Mouse (Mus musculus) forebrain, postnatal 0 days (tissue): Measurements from ENCODE around the gene Gmip. TPM values are rescaled to one million over a fixed set of nuclear protein-coding genes. Genes with fewer than 3 reads are reported as not detected.

Experiments used
- ATAC-seq: fragments of 200-750 bp; cut with Nextera tagmentation; 2 replicates; pipeline ENCODE4 v1.8.0; 2017; ENCODE audit warnings: mild to moderate bottlenecking, moderate library complexity
- DNase-seq: peaks from one replicate; pipeline ENCODE4 v3.0.0-alpha.2; 2015
- H3K27ac ChIP-seq: fragments of 300-500 bp; sonication (generic); 2 replicates; pipeline ENCODE4 v1.5.1; 2014; ENCODE audit warnings: low read depth, mild to moderate bottlenecking, antibody characterized with exemption, low read length, moderate library complexity, mixed read lengths
- H3K27me3 ChIP-seq: fragments of 300-500 bp; sonication (generic); 2 replicates; pipeline ENCODE4 v1.6.1; 2014; ENCODE audit warnings: mild to moderate bottlenecking, low read length, mixed read lengths; ENCODE audit not compliant: insufficient read depth
- H3K36me3 ChIP-seq: fragments of 300-500 bp; sonication (generic); 2 replicates; pipeline ENCODE4 v1.6.1; 2014; ENCODE audit warnings: mild to moderate bottlenecking, moderate library complexity; ENCODE audit not compliant: insufficient read depth
- H3K4me1 ChIP-seq: fragments of 300-500 bp; sonication (generic); 2 replicates; pipeline ENCODE4 v1.6.1; 2014; ENCODE audit warnings: antibody characterized with exemption; ENCODE audit not compliant: insufficient read depth
- H3K4me2 ChIP-seq: fragments of 300-500 bp; sonication (generic); 2 replicates; pipeline ENCODE4 v1.6.1; 2014; ENCODE audit warnings: low read depth, mild to moderate bottlenecking, moderate library complexity
- H3K4me3 ChIP-seq: fragments of 300-500 bp; sonication (generic); 2 replicates; pipeline ENCODE4 v1.5.1; 2014; ENCODE audit warnings: low read depth, low read length, mixed read lengths
- H3K9ac ChIP-seq: fragments of 300-500 bp; sonication (generic); 2 replicates; pipeline ENCODE4 v1.6.1; 2014; ENCODE audit warnings: mild to moderate bottlenecking
- H3K9me3 ChIP-seq: fragments of 300-500 bp; sonication (generic); 2 replicates; pipeline ENCODE4 v1.6.1; 2016; ENCODE audit warnings: low read length
- CTCF ChIP-seq: sonication (generic); IDR thresholded peaks from 2 replicates; pipeline ENCODE4 v1.5.1; 2016; ENCODE audit warnings: antibody characterized with exemption, control low read depth, low read depth
- WGBS: fragments of 180-500 bp; shearing (Covaris S2); extraction: QIAGEN DNeasy Blood & Tissue Kit; methylation state at CpG from one replicate; pipeline ENCODE4 v1.1.7; 2014; 5-methylcytosine and 5-hydroxymethylcytosine counted together
- polyA plus RNA-seq: library from polyadenylated mRNA; unstranded; fragments of >200 nt; fragmentation: Nextera tagmentation; extraction: Ambion mirVana; gene quantifications from 2 replicates; pipeline ENCODE4 v1.2.1, GENCODE M21; 2015
- total RNA-seq: library from RNA; depleted of rRNA; stranded (reverse); fragments of >200 nt; gene quantifications from 2 replicates; pipeline ENCODE4 v1.2.3, GENCODE M21; 2014; rRNA removed

Gene Gmip
- total and polyA plus RNA-seq, 2 experiments from 2014 or later, result 35.0 to 47.6 TPM

- no peak for TF ChIP-seq CTCF
- H3K27ac ChIP-seq, result no peak overlapping the region
- 61% methylated on average over 2 of the region's 2 CpGs for WGBS
- H3K4me1 ChIP-seq, result no peaks in the 10 kb centered on the region
- DNase-seq, result no peak
- H3K36me3 ChIP-seq, result peaks cover 14% of the 10 kb centered on the region
- H3K27me3 ChIP-seq, result no peaks in the 10 kb centered on the region
- ATAC-seq, result no peak
- no peak overlapping the region for H3K4me3 ChIP-seq
- H3K9me3 ChIP-seq, result no peaks in the 10 kb centered on the region
- no peak overlapping the region for H3K9ac ChIP-seq
- no peak overlapping the region for H3K4me2 ChIP-seq
Measured at GRCm38 (mm10) chr8:69861251-69861650, 52.8 kb downstream of the Gmip start.

- Histone ChIP-seq H3K27ac (no peak overlapping the region), H3K9me3 (no peaks in the 10 kb centered on the region), H3K4me2 (no peak overlapping the region), H3K4me3 (no peak overlapping the region), H3K27me3 (no peaks in the 10 kb centered on the region), H3K4me1 (no peaks in the 10 kb centered on the region), H3K9ac (no peak overlapping the region), H3K36me3 (peaks cover 14% of the 10 kb centered on the region)
- TF ChIP-seq CTCF, result no peak
- DNase-seq, result no peak
- no peak for ATAC-seq
- WGBS, result 83% methylated on average over 5 of the region's 5 CpGs
Measured at GRCm38 (mm10) chr8:69863387-69864020, 55.0 kb downstream of the Gmip start.

- ATAC-seq (no peak), DNase-seq (no peak)
- no peak for TF ChIP-seq CTCF
- H3K4me3 ChIP-seq, result no peak overlapping the region
- H3K4me2 ChIP-seq, result no peak overlapping the region
- H3K9me3 ChIP-seq, result no peaks in the 10 kb centered on the region
- no peak overlapping the region for H3K9ac ChIP-seq
- H3K4me1 ChIP-seq, result no peaks in the 10 kb centered on the region
- peaks cover 14% of the 10 kb centered on the region for H3K36me3 ChIP-seq
- H3K27me3 ChIP-seq, result no peaks in the 10 kb centered on the region
- no peak overlapping the region for H3K27ac ChIP-seq
- WGBS, result 82% methylated on average over 5 of the region's 5 CpGs
Measured at GRCm38 (mm10) chr8:69864180-69864579, 55.7 kb downstream of the Gmip start.

- Histone ChIP-seq H3K36me3 (peaks cover 9% of the 10 kb centered on the region), H3K9me3 (no peaks in the 10 kb centered on the region), H3K4me1 (no peaks in the 10 kb centered on the region), H3K9ac (no peak overlapping the region), H3K27ac (no peak overlapping the region), H3K27me3 (no peaks in the 10 kb centered on the region), H3K4me3 (no peak overlapping the region), H3K4me2 (no peak overlapping the region)
- DNase-seq (no peak), ATAC-seq (no peak)
- WGBS, result 87% methylated on average over 5 of the region's 5 CpGs
- TF ChIP-seq CTCF, result no peak
Measured at GRCm38 (mm10) chr8:69867696-69868326, 59.3 kb downstream of the Gmip start.

- Histone ChIP-seq H3K4me1 (no peaks in the 10 kb centered on the region), H3K9ac (no peak overlapping the region), H3K27me3 (no peaks in the 10 kb centered on the region), H3K36me3 (peaks cover 3% of the 10 kb centered on the region; the same call in 1 of the 2 replicates), H3K4me3 (no peak overlapping the region), H3K27ac (no peak overlapping the region), H3K4me2 (no peak overlapping the region), H3K9me3 (no peaks in the 10 kb centered on the region)
- DNase-seq, result no peak
- 84% methylated on average over 11 of the region's 11 CpGs for WGBS
- no peak for TF ChIP-seq CTCF
- ATAC-seq, result no peak
Measured at GRCm38 (mm10) chr8:69870003-69870765, 61.7 kb downstream of the Gmip start.

- Histone ChIP-seq H3K27ac (no peak overlapping the region), H3K9ac (no peak overlapping the region), H3K27me3 (no peaks in the 10 kb centered on the region), H3K4me3 (no peak overlapping the region), H3K4me1 (no peaks in the 10 kb centered on the region), H3K9me3 (no peaks in the 10 kb centered on the region), H3K36me3 (peaks cover 3% of the 10 kb centered on the region; the same call in 1 of the 2 replicates), H3K4me2 (no peak overlapping the region)
- WGBS, result 92% methylated on average over 6 of the region's 6 CpGs
- ATAC-seq (no peak), DNase-seq (no peak)
- TF ChIP-seq CTCF, result no peak
Measured at GRCm38 (mm10) chr8:69870907-69871306, 62.4 kb downstream of the Gmip start.

Other genes with a start within 250 kb of the Gmip start
- gene Zfp868, start 183.1 kb upstream of the Gmip start, total RNA-seq, result 26.9 and 38.0 TPM in 2 replicates
- 21.4 and 23.9 TPM in 2 replicates for gene Zfp868, start 183.1 kb upstream of the Gmip start, polyA plus RNA-seq
- gene Zfp964, start 154.2 kb upstream of the Gmip start, total RNA-seq, result 4.9 and 5.1 TPM in 2 replicates
- gene Zfp964, start 154.2 kb upstream of the Gmip start, polyA plus RNA-seq, result 0.64 and 0.92 TPM in 2 replicates
- 24.5 and 34.1 TPM in 2 replicates for gene Zfp869, start 98.0 kb upstream of the Gmip start, total RNA-seq
- 18.8 and 19.2 TPM in 2 replicates for gene Zfp869, start 98.0 kb upstream of the Gmip start, polyA plus RNA-seq
- gene Zfp963, start 58.7 kb upstream of the Gmip start, total RNA-seq, result 5.0 TPM in 2 replicates
- 3.7 and 4.5 TPM in 2 replicates for gene Zfp963, start 58.7 kb upstream of the Gmip start, polyA plus RNA-seq
- 0.23 and 3.5 TPM in 2 replicates for gene Gm20422, start 33.8 kb upstream of the Gmip start, total RNA-seq
- gene Gm20422, start 33.8 kb upstream of the Gmip start, polyA plus RNA-seq, result 0.33 and 1.2 TPM in 2 replicates
- gene Atp13a1, start 17.5 kb upstream of the Gmip start, total RNA-seq, result 61.0 and 74.4 TPM in 2 replicates
- 37.3 and 39.6 TPM in 2 replicates for gene Atp13a1, start 17.5 kb upstream of the Gmip start, polyA plus RNA-seq
- gene Zfp866, start 17.5 kb upstream of the Gmip start, total RNA-seq, result 47.5 and 59.2 TPM in 2 replicates
- 10.7 and 16.6 TPM in 2 replicates for gene Zfp866, start 17.5 kb upstream of the Gmip start, polyA plus RNA-seq
- gene Lpar2, start 13.8 kb downstream of the Gmip start, total RNA-seq, result 5.6 and 6.1 TPM in 2 replicates
- gene Lpar2, start 13.8 kb downstream of the Gmip start, polyA plus RNA-seq, result 0.38 and 0.45 TPM in 2 replicates
- 23.3 and 38.8 TPM in 2 replicates for gene Pbx4, start 23.8 kb downstream of the Gmip start, total RNA-seq
- 90.8 and 92.8 TPM in 2 replicates for gene Pbx4, start 23.8 kb downstream of the Gmip start, polyA plus RNA-seq
- gene Cilp2, start 79.0 kb downstream of the Gmip start, total RNA-seq, result 13.5 and 13.8 TPM in 2 replicates
- gene Cilp2, start 79.0 kb downstream of the Gmip start, polyA plus RNA-seq, result 9.5 and 10.1 TPM in 2 replicates
- 0.95 TPM in 1 of 2 replicates, not detected in the other for gene Tssk6, start 93.5 kb downstream of the Gmip start, total RNA-seq
- gene Tssk6, start 93.5 kb downstream of the Gmip start, polyA plus RNA-seq, result 2.9 and 4.1 TPM in 2 replicates
- gene Ndufa13, start 93.9 kb downstream of the Gmip start, total RNA-seq, result 90.7 and 130 TPM in 2 replicates
- gene Ndufa13, start 93.9 kb downstream of the Gmip start, polyA plus RNA-seq, result 209 and 263 TPM in 2 replicates
- gene Yjefn3, start 94.0 kb downstream of the Gmip start, total RNA-seq, result 8.9 and 15.0 TPM in 2 replicates
- gene Yjefn3, start 94.0 kb downstream of the Gmip start, polyA plus RNA-seq, result 15.3 and 16.5 TPM in 2 replicates
- gene Gatad2a, start 187.7 kb downstream of the Gmip start, total RNA-seq, result 22.9 and 27.8 TPM in 2 replicates
- 21.7 and 24.9 TPM in 2 replicates for gene Gatad2a, start 187.7 kb downstream of the Gmip start, polyA plus RNA-seq
- gene Mau2, start 234.1 kb downstream of the Gmip start, total RNA-seq, result 137 and 142 TPM in 2 replicates
- gene Mau2, start 234.1 kb downstream of the Gmip start, polyA plus RNA-seq, result 46.6 and 56.2 TPM in 2 replicates
- 19.9 and 20.9 TPM in 2 replicates for gene Sugp1, start 234.1 kb downstream of the Gmip start, total RNA-seq
- gene Sugp1, start 234.1 kb downstream of the Gmip start, polyA plus RNA-seq, result 41.8 and 46.1 TPM in 2 replicates